Mouse (Mus musculus) E14TG2a.4 (cell line): ENCODE measurements around the gene Fam171a1.

Experiments
- CTCF ChIP-seq: conservative IDR thresholded peaks from 2 replicates; pipeline ENCODE4 v1.5.1; 2014; ENCODE audit warnings: low read length
- NANOG ChIP-seq: IDR thresholded peaks from 2 replicates; pipeline ENCODE4 v1.6.1; 2014; ENCODE audit warnings: borderline replicate concordance, low read length, mixed read lengths

DNA sequence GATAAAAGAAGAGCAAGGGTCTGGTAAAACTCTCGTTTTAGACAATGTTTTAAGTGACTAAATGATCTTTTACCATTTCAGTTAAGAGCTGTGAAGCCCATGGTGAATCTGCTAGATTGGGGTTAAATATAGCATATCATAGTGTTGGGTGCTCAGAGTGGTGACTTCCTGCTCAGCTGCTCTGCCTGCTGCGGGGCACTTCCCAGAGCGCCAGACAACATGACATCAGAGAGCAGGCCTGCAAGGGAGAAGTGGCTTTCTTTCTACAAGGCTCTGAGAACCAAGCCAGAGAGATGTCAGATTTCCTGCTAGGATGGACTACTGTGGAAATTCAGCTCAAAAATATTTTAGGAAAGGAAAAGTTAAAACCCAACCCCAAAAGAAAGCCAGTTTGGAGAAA is 57.8 kb downstream of the Fam171a1 start:
- TF ChIP-seq CTCF: no peak
- TF ChIP-seq NANOG: no peak
